Mouse (Mus musculus) lung, embryonic 14.5 days (tissue): Measurements from ENCODE around the gene Col18a1. TPM values are rescaled to one million over a fixed set of nuclear protein-coding genes. Genes with fewer than 3 reads are reported as not detected.
A peak's percentile ranks its signal among the peaks of the same experiment; 100 is the strongest.

Experiments used
- ATAC-seq: fragments of 200-750 bp; cut with Nextera tagmentation; 2 replicates; pipeline ENCODE4 v1.8.0; 2017; ENCODE audit warnings: mild to moderate bottlenecking, moderate TSS enrichment, moderate library complexity; ENCODE audit not compliant: insufficient read depth
- DNase-seq: peaks from one replicate; pipeline ENCODE4 v3.0.0-alpha.2; 2015
- H3K27ac ChIP-seq: fragments of 300-500 bp; sonication (generic); 2 replicates; pipeline ENCODE4 v1.5.1; 2014; ENCODE audit warnings: low read depth, mild to moderate bottlenecking, moderate library complexity
- H3K27me3 ChIP-seq: fragments of 300-500 bp; sonication (generic); 2 replicates; pipeline ENCODE4 v1.6.1; 2014; ENCODE audit warnings: low read length, control low read depth; ENCODE audit not compliant: insufficient read depth
- H3K36me3 ChIP-seq: fragments of 300-500 bp; sonication (generic); 2 replicates; pipeline ENCODE4 v1.6.1; 2014; ENCODE audit warnings: control low read depth; ENCODE audit not compliant: insufficient read depth
- H3K4me1 ChIP-seq: fragments of 300-500 bp; sonication (generic); 2 replicates; pipeline ENCODE4 v1.6.1; 2014; ENCODE audit warnings: antibody characterized with exemption, control low read depth; ENCODE audit not compliant: insufficient read depth
- H3K4me2 ChIP-seq: fragments of 300-500 bp; sonication (generic); 2 replicates; pipeline ENCODE4 v1.6.1; 2014; ENCODE audit warnings: mild to moderate bottlenecking
- H3K4me3 ChIP-seq: fragments of 300-500 bp; sonication (generic); 2 replicates; pipeline ENCODE4 v1.5.1; 2014; ENCODE audit warnings: low read depth, low read length
- H3K9ac ChIP-seq: fragments of 300-500 bp; sonication (generic); 2 replicates; pipeline ENCODE4 v1.6.1; 2014
- H3K9me3 ChIP-seq: fragments of 300-500 bp; sonication (generic); 2 replicates; pipeline ENCODE4 v1.6.1; 2016; ENCODE audit warnings: low read depth, low read length, control low read depth
- CTCF ChIP-seq: IDR thresholded peaks from 2 replicates; pipeline ENCODE4 v1.5.1; 2016; ENCODE audit warnings: antibody characterized with exemption, low read depth
- WGBS: fragments of 180-500 bp; shearing (Covaris S2); extraction: QIAGEN DNeasy Blood & Tissue Kit; methylation state at CpG from one replicate; pipeline ENCODE4 v1.1.7; 2014; 5-methylcytosine and 5-hydroxymethylcytosine counted together
- polyA plus RNA-seq: library from polyadenylated mRNA; unstranded; fragments of >200 nt; fragmentation: Nextera tagmentation; extraction: Ambion mirVana; gene quantifications from 2 replicates; pipeline ENCODE4 v1.2.1, GENCODE M21; 2014

Gene Col18a1
- polyA plus RNA-seq, 1 experiment from 2014 or later = 217 TPM

DNA sequence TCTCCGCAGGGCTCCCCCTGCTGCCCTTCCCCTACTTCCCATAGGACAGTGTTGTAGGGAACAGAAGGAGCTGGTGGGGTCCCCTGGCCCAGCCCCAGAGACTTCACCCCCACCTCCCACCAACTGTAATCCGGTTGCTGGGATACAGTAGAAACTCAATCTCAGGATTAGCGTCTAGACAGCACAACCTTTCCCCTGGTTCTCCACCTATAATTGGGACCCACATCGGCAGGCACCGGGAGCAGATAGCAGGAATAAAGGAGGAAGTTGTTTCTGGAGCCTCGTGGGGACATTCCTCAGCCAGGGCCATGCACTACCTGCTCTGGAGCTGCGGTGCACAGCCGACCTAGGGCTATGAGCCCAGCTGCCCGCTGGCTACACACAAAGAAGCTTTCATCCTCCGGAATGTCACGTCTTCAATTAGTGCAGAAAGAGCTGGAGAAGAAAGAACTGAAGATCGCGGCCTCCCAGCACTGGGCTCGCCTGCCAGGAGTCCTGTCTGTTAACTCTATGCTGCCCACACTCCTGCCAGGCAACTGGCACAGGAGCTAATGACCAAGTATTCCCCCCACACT lies 15.3 kb downstream of the Col18a1 start:
- peaks cover 37% of the 10 kb centered on the region for H3K4me1 ChIP-seq
- no peak overlapping the region for H3K4me3 ChIP-seq
- H3K27me3 ChIP-seq = no peaks in the 10 kb centered on the region
- peak overlapping the region; percentile 36 for H3K4me2 ChIP-seq
- 12% methylated on average over 14 of the region's 14 CpGs for WGBS
- H3K9me3 ChIP-seq = no peaks in the 10 kb centered on the region
- no peak for TF ChIP-seq CTCF
- ATAC-seq (peak; percentile 60), DNase-seq (peak; percentile 65)
- peak overlapping the region; percentile 89 for H3K27ac ChIP-seq
- no peaks in the 10 kb centered on the region for H3K36me3 ChIP-seq
- H3K9ac ChIP-seq = no peak overlapping the region; the same call in 1 of the 2 replicates

DNA sequence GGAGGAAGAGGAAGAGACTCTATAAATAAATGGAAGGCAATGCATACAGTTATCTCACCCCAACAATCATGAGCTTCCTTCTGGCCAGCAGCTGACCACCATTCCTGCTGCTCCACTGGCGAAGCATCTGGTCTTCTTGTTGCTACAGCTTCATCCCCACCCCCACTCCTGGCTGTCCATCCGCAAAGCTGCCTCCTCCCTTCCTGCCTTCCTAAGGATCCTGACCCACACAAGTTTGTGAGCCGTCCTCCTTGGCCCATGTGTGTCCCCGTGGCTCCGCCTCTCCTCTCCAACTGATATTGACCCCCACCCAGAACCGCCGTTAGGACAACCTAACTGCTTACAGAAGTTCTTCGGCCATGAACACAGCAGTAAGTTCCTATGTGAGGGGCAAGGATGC lies 16.3 kb downstream of the Col18a1 start:
- no peak overlapping the region for H3K9ac ChIP-seq
- no peaks in the 10 kb centered on the region for H3K27me3 ChIP-seq
- peak overlapping the region; percentile 36 for H3K4me2 ChIP-seq
- no peaks in the 10 kb centered on the region for H3K9me3 ChIP-seq
- ATAC-seq = no peak
- TF ChIP-seq CTCF = no peak
- no peaks in the 10 kb centered on the region for H3K36me3 ChIP-seq
- H3K4me3 ChIP-seq = no peak overlapping the region
- peak overlapping the region; percentile 89 for H3K27ac ChIP-seq
- 37% methylated on average over 8 of the region's 8 CpGs for WGBS
- DNase-seq = peak; percentile 53
- peaks cover 34% of the 10 kb centered on the region for H3K4me1 ChIP-seq

GRCm38 (mm10) chr10:77147545-77147944 lies 18.8 kb downstream of the Col18a1 start:
- 83% methylated on average over 10 of the region's 10 CpGs for WGBS
- DNase-seq = no peak
- Histone ChIP-seq H3K4me1 (peaks cover 33% of the 10 kb centered on the region), H3K4me3 (no peak overlapping the region), H3K36me3 (no peaks in the 10 kb centered on the region), H3K27ac (peak overlapping the region; percentile 65), H3K4me2 (no peak overlapping the region), H3K27me3 (no peaks in the 10 kb centered on the region), H3K9ac (no peak overlapping the region), H3K9me3 (no peaks in the 10 kb centered on the region)
- no peak for TF ChIP-seq CTCF
- no peak for ATAC-seq

DNA sequence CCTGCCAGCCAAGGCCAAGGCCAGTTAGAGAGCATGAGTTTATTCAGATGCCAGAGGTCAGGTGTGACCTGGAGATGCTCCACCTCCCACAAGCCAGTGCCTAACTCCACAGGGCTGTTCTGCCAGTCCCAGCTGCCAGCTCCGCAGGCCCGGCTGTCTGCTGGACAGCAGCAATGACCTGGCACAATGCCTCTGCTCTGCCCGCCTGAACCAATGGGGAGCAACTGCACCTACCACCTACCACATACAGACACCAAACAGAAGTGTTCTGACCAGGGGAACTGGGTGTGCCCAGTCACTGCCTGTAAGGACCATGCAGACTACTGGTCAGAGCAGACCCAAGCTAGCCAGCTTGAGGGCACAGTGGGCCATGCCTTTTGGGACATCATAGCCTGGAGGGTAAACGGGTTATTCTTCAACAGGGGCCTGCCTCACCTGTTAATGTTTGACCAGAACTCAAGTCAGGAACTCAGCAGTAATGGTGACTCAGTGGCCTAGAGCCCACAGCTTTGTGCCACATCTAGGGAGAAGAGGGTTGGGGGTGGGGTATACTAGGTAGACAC lies 19.4 kb downstream of the Col18a1 start:
- no peak overlapping the region for H3K4me3 ChIP-seq
- no peak overlapping the region for H3K9ac ChIP-seq
- no peaks in the 10 kb centered on the region for H3K36me3 ChIP-seq
- DNase-seq (no peak), ATAC-seq (peak; percentile 11; the same call in 1 of the 2 replicates)
- TF ChIP-seq CTCF = no peak
- 60% methylated on average over 4 of the region's 4 CpGs for WGBS
- H3K27me3 ChIP-seq = no peaks in the 10 kb centered on the region
- peaks cover 27% of the 10 kb centered on the region for H3K4me1 ChIP-seq
- no peak overlapping the region; the same call in 1 of the 2 replicates for H3K4me2 ChIP-seq
- H3K9me3 ChIP-seq = no peaks in the 10 kb centered on the region
- H3K27ac ChIP-seq = peak overlapping the region; percentile 65

DNA sequence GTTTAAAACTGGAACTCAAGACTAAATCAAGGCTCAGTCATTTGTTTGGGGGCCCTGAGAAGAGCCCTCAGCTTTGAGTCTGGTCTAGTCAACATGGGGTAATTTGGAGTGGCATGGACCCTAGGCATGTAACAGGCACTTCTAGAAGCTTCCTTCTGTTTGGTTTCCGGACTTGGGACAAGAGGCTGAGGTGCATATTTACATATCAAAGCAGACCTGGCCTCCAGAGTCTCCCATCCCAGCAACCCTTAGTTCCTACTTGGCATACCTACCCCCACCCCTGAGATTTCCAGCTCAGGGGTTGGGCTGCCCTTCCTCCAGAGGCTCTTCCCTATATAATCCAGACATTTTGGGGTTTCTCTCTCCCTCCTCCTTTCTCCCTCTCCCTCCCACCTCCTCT lies 20.4 kb downstream of the Col18a1 start:
- H3K4me1 ChIP-seq = peaks cover 17% of the 10 kb centered on the region
- H3K36me3 ChIP-seq = no peaks in the 10 kb centered on the region
- H3K4me2 ChIP-seq = no peak overlapping the region
- H3K9me3 ChIP-seq = no peaks in the 10 kb centered on the region
- ATAC-seq = no peak
- no peak overlapping the region for H3K27ac ChIP-seq
- H3K4me3 ChIP-seq = no peak overlapping the region
- DNase-seq = no peak
- H3K9ac ChIP-seq = no peak overlapping the region
- WGBS = 38% methylated on average over 1 of the region's 1 CpGs
- H3K27me3 ChIP-seq = no peaks in the 10 kb centered on the region
- no peak for TF ChIP-seq CTCF

DNA sequence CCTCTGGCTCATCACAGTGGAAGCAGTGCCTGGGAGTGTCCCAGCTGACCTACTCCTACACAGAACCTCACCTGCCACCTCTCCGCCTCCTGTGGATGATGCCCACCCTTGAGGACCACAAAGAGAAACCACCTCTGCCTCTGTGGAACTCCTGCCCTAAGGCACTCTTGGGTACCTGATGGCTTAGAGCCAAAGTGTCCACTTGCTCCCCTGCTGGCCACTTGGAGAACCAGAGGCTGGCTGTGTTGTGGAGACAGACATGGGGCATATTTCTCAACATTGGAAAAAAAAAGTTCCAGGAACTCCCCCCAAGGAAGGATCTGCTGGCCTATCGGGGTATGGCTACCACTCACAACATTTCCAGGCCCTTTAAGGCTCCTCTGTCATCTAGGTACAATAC lies 22.0 kb downstream of the Col18a1 start:
- Histone ChIP-seq H3K27ac (no peak overlapping the region), H3K4me3 (no peak overlapping the region), H3K9me3 (no peaks in the 10 kb centered on the region), H3K9ac (no peak overlapping the region), H3K4me1 (0 out of 2 replicates have a peak, but pooled peaks cover 5% of the 10 kb centered on the region), H3K27me3 (no peaks in the 10 kb centered on the region), H3K4me2 (no peak overlapping the region), H3K36me3 (no peaks in the 10 kb centered on the region)
- no peak for ATAC-seq
- peak; percentile 44 for DNase-seq
- TF ChIP-seq CTCF = peak; percentile 63
- 85% methylated on average over 2 of the region's 2 CpGs for WGBS

DNA sequence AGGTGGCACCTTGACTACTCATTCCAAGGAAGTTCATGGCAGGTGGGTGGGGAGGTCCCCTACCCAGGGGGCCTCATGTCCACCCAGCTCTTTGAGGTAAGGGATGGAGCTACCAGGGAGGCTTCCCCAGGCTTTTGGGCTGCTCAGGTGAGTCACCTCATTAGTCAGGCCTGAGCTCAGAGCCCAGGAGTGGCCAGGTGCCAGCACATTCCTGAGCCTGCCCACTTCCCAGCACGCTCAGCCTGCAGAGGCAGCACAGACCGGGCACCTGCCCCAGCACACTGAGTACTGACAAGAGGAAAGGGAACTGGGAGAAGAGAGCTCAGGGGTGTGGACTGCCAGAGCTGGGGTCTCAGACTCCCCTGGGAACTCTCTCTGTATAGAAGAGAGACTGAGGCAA lies 24.0 kb downstream of the Col18a1 start:
- 0 out of 2 replicates have a peak, but pooled peaks have one; percentile 14 for TF ChIP-seq CTCF

More for the DNA sequence above, 24.0 kb downstream of the Col18a1 start:
- 50% methylated on average over 2 of the region's 2 CpGs for WGBS
- peak; percentile 68 for ATAC-seq
- Histone ChIP-seq H3K36me3 (no peaks in the 10 kb centered on the region), H3K27ac (peak overlapping the region; percentile 15; the same call in 1 of the 2 replicates), H3K9me3 (no peaks in the 10 kb centered on the region), H3K4me1 (0 out of 2 replicates have a peak, but pooled peaks cover 3% of the 10 kb centered on the region), H3K4me3 (no peak overlapping the region), H3K9ac (no peak overlapping the region), H3K4me2 (no peak overlapping the region), H3K27me3 (no peaks in the 10 kb centered on the region)
- peak; percentile 76 for DNase-seq
